Mouse (Mus musculus): ENCODE data around the gene Degs2.

Gene Degs2

DNA sequence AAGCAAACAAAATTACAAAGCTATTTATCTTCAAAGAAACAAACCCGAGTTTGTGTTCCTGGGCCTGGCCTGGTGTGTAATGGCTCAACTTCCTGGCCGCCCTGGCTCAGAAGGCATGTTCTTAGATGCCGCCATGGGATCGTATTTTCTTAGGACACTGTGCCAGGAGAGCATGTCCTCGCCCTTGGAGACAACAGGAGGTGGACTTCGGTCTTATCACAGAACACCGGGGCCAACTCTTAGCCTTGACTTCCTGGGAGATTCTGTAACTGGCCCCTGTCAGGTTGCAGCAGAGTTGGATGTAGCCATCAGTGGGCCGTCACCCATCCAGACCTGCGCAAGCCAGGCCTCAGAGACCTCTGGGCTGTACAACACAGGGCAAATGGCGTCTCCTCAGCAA, 2.5 kb downstream of the Degs2 start:
- DNase-seq, result no peak

DNA sequence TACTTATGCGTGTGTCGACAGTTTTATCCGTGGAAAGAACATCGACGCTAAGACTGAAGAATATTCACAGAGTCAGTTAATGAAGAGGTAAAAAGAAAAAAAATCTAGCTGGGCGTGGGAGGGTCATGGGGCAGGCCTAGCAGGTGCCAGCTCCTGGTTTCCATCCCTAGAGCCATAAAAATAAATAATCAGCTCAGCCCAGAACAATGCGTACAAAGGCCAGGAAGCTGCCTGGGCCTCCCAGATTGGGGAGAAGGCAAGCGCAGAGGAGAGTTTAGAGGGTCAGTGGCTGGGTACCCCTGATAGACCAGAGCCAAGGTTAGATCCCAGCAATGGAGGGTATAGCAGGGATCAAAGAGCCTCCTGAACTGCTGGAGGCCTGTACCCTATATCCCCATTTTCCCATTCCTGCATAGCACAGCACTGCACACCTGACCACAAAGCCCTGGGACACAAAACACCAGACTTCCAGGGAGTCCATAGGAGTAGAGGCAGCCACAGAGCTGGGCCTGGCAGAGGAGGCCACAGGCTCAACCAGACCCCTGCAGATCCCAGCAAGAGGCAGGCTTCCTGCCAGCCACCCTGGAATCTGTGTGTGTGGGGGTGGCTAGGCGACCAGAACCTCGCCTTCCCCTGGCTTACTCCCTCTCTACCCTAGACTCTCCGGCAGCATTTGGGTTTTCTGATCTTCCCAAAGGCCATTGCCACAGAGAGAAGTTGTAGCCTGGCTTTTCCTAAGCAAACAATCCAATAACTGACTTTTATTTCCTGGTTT, 3.2 kb downstream of the Degs2 start:
- DNase-seq, result no peak

DNA sequence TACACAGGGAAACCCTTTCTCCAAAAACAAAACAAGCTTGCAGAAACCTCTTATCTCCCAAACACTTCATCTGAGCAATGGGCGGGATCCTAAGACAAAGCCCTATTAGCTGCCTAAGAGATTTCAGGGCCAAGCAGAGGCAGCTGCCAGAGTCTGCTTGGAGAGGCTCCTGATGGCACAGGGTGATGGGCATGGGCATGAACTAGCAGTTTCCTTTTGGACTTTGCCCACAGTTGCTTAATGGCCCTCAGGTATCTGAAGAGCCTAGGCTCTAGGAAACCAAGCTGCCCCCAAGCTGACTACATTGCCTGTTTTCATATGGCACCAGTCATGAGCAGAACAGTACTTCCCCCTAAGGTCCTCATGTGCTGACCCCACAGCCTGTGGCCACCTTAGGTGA, 7.9 kb downstream of the Degs2 start:
- no peak for DNase-seq

- no peak for DNase-seq
These were observed 8.5 kb downstream of the Degs2 start for GRCm38 (mm10) chr12:108693592-108693991.

DNA sequence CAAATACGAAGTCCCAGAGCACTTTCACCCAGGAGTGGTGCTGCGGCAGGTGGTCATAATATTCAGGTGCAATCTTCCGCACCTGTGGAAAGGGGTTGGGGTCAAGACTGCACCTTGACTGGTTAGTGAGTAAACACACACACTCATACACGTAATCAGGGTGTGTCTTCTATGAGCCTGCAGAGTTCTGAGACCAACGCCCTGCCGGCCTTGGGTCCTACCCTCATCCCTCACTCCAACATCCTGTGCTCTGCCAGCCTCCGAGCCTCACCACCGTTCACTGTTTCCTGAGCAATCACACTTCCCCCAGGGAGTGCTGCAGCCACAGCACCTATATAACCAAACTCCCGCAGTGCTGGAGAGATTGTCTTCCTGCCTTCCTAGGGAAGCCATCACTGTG, 11.6 kb downstream of the Degs2 start:
- DNase-seq, result no peak

- DNase-seq, result no peak
These were observed 12.9 kb downstream of the Degs2 start for GRCm38 (mm10) chr12:108689167-108689566.

GRCm38 (mm10) chr12:108686926-108687325, 15.2 kb downstream of the Degs2 start:
- DNase-seq, result no peak

DNA sequence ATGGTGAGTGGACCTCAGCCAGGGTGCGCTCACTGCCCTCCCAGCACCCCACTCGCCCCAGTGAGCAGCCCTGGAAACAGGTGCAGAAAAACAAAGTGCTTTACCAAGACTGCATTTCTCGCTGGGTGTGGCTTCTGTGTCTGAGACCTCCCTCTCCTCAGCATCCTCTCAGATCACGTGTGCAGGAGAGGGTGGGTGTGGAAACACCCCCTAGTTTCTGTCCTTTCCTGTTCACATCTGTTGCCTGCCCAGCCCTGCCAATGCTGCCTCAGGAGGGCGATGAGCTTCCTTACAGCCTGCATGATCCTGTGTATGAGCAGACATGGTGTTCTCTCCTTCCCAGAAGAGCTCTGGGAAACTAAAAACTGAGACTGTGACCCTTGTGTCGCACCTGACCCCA, 15.7 kb downstream of the Degs2 start:
- no peak for DNase-seq

- no peak for DNase-seq
These were observed 19.7 kb downstream of the Degs2 start for GRCm38 (mm10) chr12:108682240-108683023.

DNA sequence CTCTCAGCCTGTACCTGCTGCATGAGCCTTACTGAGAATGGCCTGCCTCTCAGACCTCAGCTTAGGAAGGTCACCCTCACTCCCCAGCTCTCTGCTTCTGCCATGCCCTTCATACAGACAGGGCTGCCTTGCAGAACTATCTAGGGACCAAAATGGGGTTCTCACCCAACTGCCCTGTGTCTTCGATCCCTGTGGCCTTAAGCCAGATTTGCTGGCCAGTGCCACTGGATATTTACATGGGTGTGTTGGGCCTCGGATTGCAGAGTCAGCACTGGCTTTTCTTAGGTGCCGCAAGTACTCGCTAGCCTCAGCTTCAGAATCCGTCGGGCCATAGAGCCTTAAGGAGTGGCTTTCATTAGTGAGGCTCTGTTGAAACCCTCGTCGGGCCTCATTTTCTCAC, 21.3 kb downstream of the Degs2 start:
- no peak for DNase-seq

DNA sequence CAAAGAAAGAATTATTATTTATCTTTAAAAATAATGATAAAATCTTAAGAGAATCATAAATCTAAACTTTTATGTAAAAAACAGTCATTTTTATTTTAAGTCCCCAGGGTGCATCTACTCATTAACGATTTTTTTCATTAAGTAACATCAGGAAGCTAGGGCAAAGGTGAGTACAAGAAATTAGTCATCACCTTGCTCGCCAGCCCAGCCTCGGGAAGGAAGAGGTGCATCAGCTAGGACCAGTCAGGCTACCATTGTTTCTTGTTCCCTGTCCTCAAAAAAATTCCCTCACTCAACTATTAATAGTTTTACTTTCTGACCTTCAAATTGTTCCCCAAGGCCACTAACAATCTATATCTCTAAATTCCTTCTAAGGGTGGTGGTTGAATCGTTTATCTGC, 23.7 kb downstream of the Degs2 start:
- DNase-seq, result no peak

- no peak for DNase-seq
These were observed 25.0 kb downstream of the Degs2 start for GRCm38 (mm10) chr12:108677116-108677515.

- DNase-seq, result no peak
These were observed 26.3 kb downstream of the Degs2 start for GRCm38 (mm10) chr12:108675614-108676401.

- DNase-seq, result no peak
These were observed 27.2 kb downstream of the Degs2 start for GRCm38 (mm10) chr12:108674916-108675315.

- DNase-seq, result peak; percentile 39
These were observed 27.6 kb downstream of the Degs2 start for GRCm38 (mm10) chr12:108674502-108674901.

DNA sequence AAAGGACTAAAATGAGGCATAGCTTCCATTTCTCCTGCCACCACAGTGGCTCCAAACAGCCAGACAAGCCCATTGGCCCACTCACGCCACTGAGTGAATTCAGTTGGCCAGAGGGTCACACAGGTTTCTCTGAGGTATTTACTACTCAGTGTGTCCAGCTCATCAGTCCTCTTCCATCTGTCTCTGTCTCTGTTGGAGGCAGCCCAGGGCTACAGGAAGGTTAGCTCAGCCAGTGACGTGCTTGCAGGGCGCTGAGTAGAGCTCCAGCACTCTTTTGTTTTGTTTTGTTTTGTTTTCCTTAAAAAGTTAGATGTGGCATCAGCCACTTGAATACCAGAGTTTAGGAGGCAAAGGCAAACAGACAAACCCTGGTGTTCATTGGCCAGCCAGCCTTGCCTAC, 28.6 kb downstream of the Degs2 start:
- no peak for DNase-seq

DNA sequence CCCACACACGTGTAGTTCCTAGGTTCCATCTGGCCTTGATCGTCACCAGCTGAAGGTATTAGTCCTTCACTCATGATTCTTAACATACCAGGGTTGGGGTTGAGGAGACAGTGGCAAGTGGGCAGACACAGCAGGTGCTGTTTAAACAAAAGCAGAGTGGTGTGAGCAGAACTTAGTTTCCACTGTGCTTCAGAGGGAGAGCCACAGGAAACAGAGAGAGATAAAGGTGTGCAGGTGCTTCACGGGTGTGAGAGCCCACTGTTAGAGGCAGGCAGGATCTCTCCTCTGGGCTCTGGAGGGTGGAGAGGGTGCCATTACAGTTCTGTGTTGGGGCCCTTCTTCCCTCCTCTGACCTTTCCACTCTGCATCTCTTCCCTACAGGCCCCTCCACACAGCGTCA, 29.2 kb downstream of the Degs2 start:
- no peak for DNase-seq

GRCm38 (mm10) chr12:108671541-108671940, 30.6 kb downstream of the Degs2 start:
- DNase-seq, result no peak

DNA sequence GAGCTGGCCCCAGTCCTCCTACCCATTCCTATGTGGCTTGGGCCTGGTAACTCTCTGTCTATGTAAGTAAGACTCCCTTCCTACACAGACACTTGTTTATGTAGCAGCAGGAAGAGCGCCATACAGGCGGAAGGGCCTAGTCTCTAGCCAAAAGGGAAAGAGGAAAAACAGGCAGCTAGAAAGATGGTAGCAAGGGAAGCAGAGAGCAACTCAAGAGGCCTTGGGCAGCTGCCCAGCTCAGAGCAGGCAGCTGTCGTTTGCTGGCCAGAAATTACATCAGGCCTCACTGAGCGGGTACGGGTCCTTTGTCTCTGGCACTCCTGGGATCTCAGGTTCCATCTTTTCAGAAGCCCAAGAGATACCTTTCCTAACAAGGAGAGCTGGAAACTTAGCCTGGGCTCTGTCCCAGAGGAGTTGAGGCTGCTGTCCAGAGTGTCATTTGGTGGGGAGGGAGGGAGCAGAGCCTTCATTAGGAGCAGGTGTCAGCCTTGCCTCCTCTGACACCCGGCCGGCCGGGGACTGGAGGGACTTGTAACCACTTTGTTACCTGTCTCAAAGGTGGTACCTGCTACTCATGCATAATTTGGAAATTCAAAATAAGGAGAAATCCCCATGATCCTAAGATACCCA, 33.4 kb downstream of the Degs2 start:
- no peak for DNase-seq

DNA sequence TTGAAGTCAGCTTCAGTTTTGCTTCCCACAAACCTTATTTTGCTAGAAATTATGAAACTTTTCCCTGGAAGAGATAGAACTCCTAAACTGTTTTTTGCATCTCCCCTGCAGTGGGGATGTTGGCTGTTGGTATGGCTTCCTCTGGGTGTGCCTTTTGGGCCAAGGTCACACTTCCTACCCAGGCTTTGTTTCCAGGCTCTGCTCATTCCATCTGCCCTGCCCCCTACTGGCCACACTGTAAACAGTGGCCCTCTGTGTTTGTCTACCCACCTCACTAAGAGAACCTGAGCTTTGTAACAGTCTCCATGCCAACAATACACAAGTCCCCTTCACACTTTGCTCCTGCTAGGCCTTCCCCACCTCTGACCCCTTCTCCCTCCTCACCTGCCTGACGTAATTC, 44.8 kb downstream of the Degs2 start:
- DNase-seq, result no peak

GRCm38 (mm10) chr12:108653358-108654335, 48.5 kb downstream of the Degs2 start:
- DNase-seq, result no peak

Measured in right cerebral cortex, postnatal 25 days (tissue).